Mouse (Mus musculus): ENCODE results near the gene Ankrd37.

DNA sequence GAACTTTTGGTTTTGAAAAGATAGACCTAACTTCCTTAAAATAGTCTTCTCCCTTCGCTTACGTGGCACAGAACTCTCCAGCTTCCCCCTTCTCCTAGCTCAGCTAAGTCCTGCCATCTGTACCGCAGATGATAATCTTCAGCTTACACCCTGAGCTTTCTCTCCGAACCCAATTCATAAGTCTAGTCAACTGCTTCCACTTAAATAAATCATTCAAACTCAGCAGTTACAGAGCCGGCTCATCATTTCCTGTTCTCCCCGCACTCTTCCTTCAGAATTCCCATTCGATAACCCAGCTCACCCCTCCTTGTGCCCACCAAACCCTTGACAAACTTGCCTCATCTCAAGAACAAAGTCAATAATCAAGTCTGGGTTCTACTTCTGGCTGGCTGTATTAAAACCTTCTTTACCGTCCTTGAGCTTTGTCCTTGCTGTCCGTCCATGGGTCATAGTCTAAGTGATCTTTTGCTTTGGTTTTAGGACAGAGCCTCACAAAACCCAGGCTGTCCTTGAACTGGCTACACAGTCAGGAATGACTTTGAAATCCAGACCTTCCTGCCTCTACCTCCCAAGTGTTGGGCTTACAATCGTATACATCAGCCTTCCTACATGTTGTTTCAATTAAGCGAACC lies 29.6 kb downstream of the Ankrd37 start:
- TF ChIP-seq CTCF (IDR thresholded peaks at IDR 0.05; ENCODE audit: extremely low read depth, insufficient read depth, low read length) (no peak), POLR2A (IDR thresholded peaks at IDR 0.05; ENCODE audit: extremely low read depth, insufficient read depth, low read length) (no peak)
